ENCODE assay signal across 8 mouse cellular contexts in the genomic region with DNA sequence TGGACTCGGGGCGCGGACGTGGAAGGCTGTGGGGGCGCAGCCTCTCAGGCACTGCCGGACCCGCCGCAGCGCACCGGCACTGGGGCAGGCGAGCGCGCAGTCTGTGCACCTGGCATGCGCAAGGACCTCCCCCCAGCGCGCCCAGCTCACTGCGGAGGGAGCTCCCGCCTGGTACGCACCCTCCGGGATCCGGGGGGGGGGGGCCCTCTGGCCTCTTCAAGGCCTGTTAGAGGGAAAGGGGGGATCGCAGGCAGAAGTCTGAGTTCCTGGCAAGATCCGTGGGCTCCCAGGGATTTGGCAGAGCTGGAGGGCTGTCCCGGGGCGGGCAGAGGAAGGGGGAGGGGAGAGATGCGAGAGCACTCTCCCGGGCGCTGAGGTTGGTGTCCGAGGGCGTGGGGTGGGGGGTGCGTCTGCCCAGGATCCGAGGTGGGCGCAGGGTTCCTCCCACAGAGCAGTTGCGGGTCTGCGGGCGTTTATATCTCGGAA. TPM values are rescaled to one million over a fixed set of nuclear protein-coding genes. Genes with fewer than 3 reads are reported as not detected.
DNase-seq lines count a peak whose midpoint lies in the region; ATAC-seq lines count a peak whose summit lies in the region.

No protein-coding gene starts in this region.

- no peak overlapping the region for H3K27ac ChIP-seq in heart, embryonic 13.5 days (replicated peaks)
- no peak overlapping the region for H3K27ac ChIP-seq in limb, embryonic 13.5 days

- DNase-seq in CD4-positive, CD25-positive, alpha-beta regulatory T cell, adult 2 months (ENCODE audit: low read depth, low spot score) = peak; percentile 1
- peak; percentile 40 for DNase-seq in right cerebral cortex, postnatal 10 days (ENCODE audit: low spot score in 2 of 2)
- no peak for DNase-seq in right cerebral cortex, adult 2 months (ENCODE audit: low spot score in 2 of 2)
- DNase-seq in retina, postnatal 1 day = peak; percentile 48
- no peak for DNase-seq in urinary bladder, adult 18-20 months (ENCODE audit: low spot score in 2 of 2)

- peak overlapping the region; percentile 60 for H3K4me3 ChIP-seq in heart, embryonic 13.5 days
- H3K4me3 ChIP-seq in limb, embryonic 13.5 days = peak overlapping the region; percentile 54

- peak overlapping the region; percentile 63 for H3K9ac ChIP-seq in heart, embryonic 13.5 days
- peak overlapping the region; percentile 63 for H3K9ac ChIP-seq in limb, embryonic 13.5 days

- H3K4me2 ChIP-seq in heart, embryonic 13.5 days = peak overlapping the region; percentile 80
- peak overlapping the region; percentile 79 for H3K4me2 ChIP-seq in limb, embryonic 13.5 days (replicated peaks)

- no peak for ATAC-seq in CD4-positive, CD25-positive, alpha-beta regulatory T cell, adult 4 months
- no peak for ATAC-seq in heart, embryonic 13.5 days (ENCODE audit: extremely low read depth, insufficient number of reproducible peaks, low FRiP score, low TSS enrichment)
- 0 out of 2 replicates have a peak, but pooled peaks have one; percentile 4 for ATAC-seq in limb, embryonic 13.5 days (ENCODE audit: low FRiP score, low read depth)

- peaks cover 62% of the 10 kb centered on the region for H3K27me3 ChIP-seq in heart, embryonic 13.5 days (replicated peaks)
- peaks cover 80% of the 10 kb centered on the region for H3K27me3 ChIP-seq in limb, embryonic 13.5 days

- no peaks in the 10 kb centered on the region for H3K9me3 ChIP-seq in heart, embryonic 13.5 days
- no peaks in the 10 kb centered on the region for H3K9me3 ChIP-seq in limb, embryonic 13.5 days

- 19% methylated on average over 28 of the region's 37 CpGs for WGBS in heart, embryonic 13.5 days
- 26% methylated on average over 26 of the region's 37 CpGs for WGBS in limb, embryonic 13.5 days

- no peaks in the 10 kb centered on the region for H3K36me3 ChIP-seq in heart, embryonic 13.5 days
- H3K36me3 ChIP-seq in limb, embryonic 13.5 days = no peaks in the 10 kb centered on the region

- no peaks in the 10 kb centered on the region; the same call in 1 of the 2 replicates for H3K4me1 ChIP-seq in heart, embryonic 13.5 days
- no peaks in the 10 kb centered on the region for H3K4me1 ChIP-seq in limb, embryonic 13.5 days

RNA-seq across cellular contexts. Expression of a gene that starts 1.1 kb away (rescaled TPM):
- not detected for polyA plus RNA-seq in CD4-positive, CD25-positive, alpha-beta regulatory T cell, adult 4 months (2017; shearing (Covaris generic))
- 0.31 and 0.48 TPM in 2 replicates for polyA plus RNA-seq in heart, embryonic 13.5 days (2015; fragmentation: Nextera tagmentation; extraction: Ambion mirVana)
- polyA plus RNA-seq in limb, embryonic 13.5 days (2015; fragmentation: Nextera tagmentation; extraction: Ambion mirVana) = 5.1 and 6.7 TPM in 2 replicates

Comparison
In these comparisons a context has a peak if more than half of its experiments do, and no peak if none do; other contexts are left out.
1. DNase-seq: peak in CD4-positive, CD25-positive, alpha-beta regulatory T cell, adult 2 months (single experiment), right cerebral cortex, postnatal 10 days (2 of 2) and retina, postnatal 1 day (single experiment); none in right cerebral cortex, adult 2 months (0 of 2) and urinary bladder, adult 18-20 months (0 of 2).